Mouse (Mus musculus) neural tube, embryonic 14.5 days (tissue): ENCODE data around the gene Slc25a34. TPM values are rescaled to one million over a fixed set of nuclear protein-coding genes. Genes with fewer than 3 reads are reported as not detected.

Experiments
- ATAC-seq: fragments of 200-750 bp; cut with Nextera tagmentation; 2 replicates; pipeline ENCODE4 v1.8.0; 2017; ENCODE audit warnings: low read depth, mild to moderate bottlenecking, moderate TSS enrichment, moderate library complexity
- H3K27ac ChIP-seq: fragments of 300-500 bp; sonication (generic); 2 replicates; pipeline ENCODE4 v1.5.1; 2014; ENCODE audit warnings: low read depth, mild to moderate bottlenecking, control low read depth, low read length, moderate library complexity, mixed read lengths
- H3K27me3 ChIP-seq: fragments of 300-500 bp; sonication (generic); 2 replicates; pipeline ENCODE4 v1.6.1; 2014; ENCODE audit warnings: low read length; ENCODE audit not compliant: control insufficient read depth, insufficient read depth
- H3K36me3 ChIP-seq: fragments of 300-500 bp; sonication (generic); 2 replicates; pipeline ENCODE4 v1.6.1; 2014; ENCODE audit warnings: low read length, mixed read lengths; ENCODE audit not compliant: control insufficient read depth, insufficient read depth
- H3K4me1 ChIP-seq: fragments of 300-500 bp; sonication (generic); 2 replicates; pipeline ENCODE4 v1.6.1; 2014; ENCODE audit warnings: low read length; ENCODE audit not compliant: control insufficient read depth, insufficient read depth
- H3K4me2 ChIP-seq: fragments of 300-500 bp; sonication (generic); 2 replicates; pipeline ENCODE4 v1.6.1; 2014; ENCODE audit warnings: mild to moderate bottlenecking, low read depth, low read length, control low read depth
- H3K4me3 ChIP-seq: fragments of 300-500 bp; sonication (generic); 2 replicates; pipeline ENCODE4 v1.5.1; 2014; ENCODE audit warnings: low read depth, low read length, control low read depth, mixed read lengths
- H3K9ac ChIP-seq: fragments of 300-500 bp; sonication (generic); replicated peaks from 2 replicates; pipeline ENCODE4 v1.6.1; 2014; ENCODE audit warnings: low read depth, mild to moderate bottlenecking, control low read depth, low read length, mixed read lengths
- H3K9me3 ChIP-seq: fragments of 300-500 bp; sonication (generic); 2 replicates; pipeline ENCODE4 v1.6.1; 2016; ENCODE audit warnings: low read length; ENCODE audit not compliant: control insufficient read depth
- WGBS: fragments of 180-500 bp; shearing (Covaris S2); extraction: QIAGEN DNeasy Blood & Tissue Kit; methylation state at CpG from one replicate; pipeline ENCODE4 v1.1.7; 2014; 5-methylcytosine and 5-hydroxymethylcytosine counted together
- polyA plus RNA-seq: library from polyadenylated mRNA; unstranded; fragments of >200 nt; fragmentation: Nextera tagmentation; extraction: Ambion mirVana; gene quantifications from 2 replicates; pipeline ENCODE4 v1.2.1, GENCODE M21; 2014

The Slc25a34 gene
- polyA plus RNA-seq, 1 experiment from 2014 or later: not detected

GRCm38 (mm10) chr4:141659739-141660138 is 36.1 kb upstream of the Slc25a34 start:
- Histone ChIP-seq H3K9me3 (no peaks in the 10 kb centered on the region), H3K4me3 (no peak overlapping the region), H3K9ac (no peak overlapping the region), H3K27me3 (no peaks in the 10 kb centered on the region), H3K4me2 (no peak overlapping the region), H3K27ac (no peak overlapping the region), H3K4me1 (peaks cover 10% of the 10 kb centered on the region), H3K36me3 (peaks cover 4% of the 10 kb centered on the region)
- no peak for ATAC-seq
- 67% methylated on average over 4 of the region's 4 CpGs for WGBS

- 95% methylated on average over 6 of the region's 6 CpGs for WGBS
- no peak overlapping the region for H3K4me3 ChIP-seq
- no peak for ATAC-seq
- no peak overlapping the region for H3K27ac ChIP-seq
- no peak overlapping the region for H3K4me2 ChIP-seq
- H3K4me1 ChIP-seq: peaks cover 10% of the 10 kb centered on the region; the same call in 1 of the 2 replicates
- peaks cover 4% of the 10 kb centered on the region for H3K36me3 ChIP-seq
- no peaks in the 10 kb centered on the region for H3K9me3 ChIP-seq
- H3K27me3 ChIP-seq: no peaks in the 10 kb centered on the region
- no peak overlapping the region for H3K9ac ChIP-seq
Measured at GRCm38 (mm10) chr4:141658846-141659484, 35.3 kb upstream of the Slc25a34 start.

- H3K27me3 ChIP-seq: no peaks in the 10 kb centered on the region
- H3K9ac ChIP-seq: no peak overlapping the region
- 0 out of 2 replicates have a peak, but pooled peaks cover 4% of the 10 kb centered on the region for H3K4me1 ChIP-seq
- WGBS: 72% methylated on average over 8 of the region's 8 CpGs
- no peak overlapping the region for H3K4me3 ChIP-seq
- no peak for ATAC-seq
- peaks cover 4% of the 10 kb centered on the region for H3K36me3 ChIP-seq
- no peak overlapping the region for H3K27ac ChIP-seq
- no peaks in the 10 kb centered on the region for H3K9me3 ChIP-seq
- H3K4me2 ChIP-seq: no peak overlapping the region
Measured at GRCm38 (mm10) chr4:141656932-141657331, 33.3 kb upstream of the Slc25a34 start.

GRCm38 (mm10) chr4:141655908-141656608 is 32.4 kb upstream of the Slc25a34 start:
- H3K27ac ChIP-seq: no peak overlapping the region
- H3K4me3 ChIP-seq: no peak overlapping the region
- H3K4me2 ChIP-seq: no peak overlapping the region
- no peaks in the 10 kb centered on the region for H3K9me3 ChIP-seq
- H3K9ac ChIP-seq: no peak overlapping the region
- WGBS: 90% methylated on average over 12 of the region's 12 CpGs
- H3K4me1 ChIP-seq: 0 out of 2 replicates have a peak, but pooled peaks cover 4% of the 10 kb centered on the region
- ATAC-seq: no peak
- H3K36me3 ChIP-seq: peaks cover 4% of the 10 kb centered on the region
- H3K27me3 ChIP-seq: no peaks in the 10 kb centered on the region

- H3K4me2 ChIP-seq: no peak overlapping the region
- no peaks in the 10 kb centered on the region for H3K27me3 ChIP-seq
- H3K36me3 ChIP-seq: peaks cover 4% of the 10 kb centered on the region; the same call in 1 of the 2 replicates
- H3K4me1 ChIP-seq: peaks cover 6% of the 10 kb centered on the region; the same call in 1 of the 2 replicates
- H3K9me3 ChIP-seq: no peaks in the 10 kb centered on the region
- no peak overlapping the region for H3K4me3 ChIP-seq
- 84% methylated on average over 6 of the region's 6 CpGs for WGBS
- no peak for ATAC-seq
- H3K9ac ChIP-seq: no peak overlapping the region
- peak overlapping the region; percentile 34; the same call in 1 of the 2 replicates for H3K27ac ChIP-seq
Measured at GRCm38 (mm10) chr4:141654509-141654908, 30.9 kb upstream of the Slc25a34 start.

GRCm38 (mm10) chr4:141653813-141654212 is 30.2 kb upstream of the Slc25a34 start:
- H3K4me1 ChIP-seq: peaks cover 8% of the 10 kb centered on the region
- H3K9ac ChIP-seq: no peak overlapping the region
- H3K27ac ChIP-seq: peak overlapping the region; percentile 36; the same call in 1 of the 2 replicates
- H3K36me3 ChIP-seq: peaks cover 4% of the 10 kb centered on the region; the same call in 1 of the 2 replicates
- ATAC-seq: no peak
- no peaks in the 10 kb centered on the region for H3K9me3 ChIP-seq
- H3K27me3 ChIP-seq: no peaks in the 10 kb centered on the region
- no peak overlapping the region for H3K4me2 ChIP-seq
- 88% methylated on average over 13 of the region's 13 CpGs for WGBS
- no peak overlapping the region for H3K4me3 ChIP-seq

GRCm38 (mm10) chr4:141653044-141653443 is 29.4 kb upstream of the Slc25a34 start:
- 91% methylated on average over 8 of the region's 8 CpGs for WGBS
- H3K27me3 ChIP-seq: no peaks in the 10 kb centered on the region

GRCm38 (mm10) chr4:141651944-141652343 is 28.3 kb upstream of the Slc25a34 start:
- 83% methylated on average over 10 of the region's 10 CpGs for WGBS
- peaks cover 8% of the 10 kb centered on the region for H3K4me1 ChIP-seq

More at GRCm38 (mm10) chr4:141653044-141653443, 29.4 kb upstream of the Slc25a34 start:
- Histone ChIP-seq H3K4me2 (no peak overlapping the region), H3K4me3 (no peak overlapping the region), H3K9ac (no peak overlapping the region), H3K4me1 (peaks cover 8% of the 10 kb centered on the region), H3K9me3 (no peaks in the 10 kb centered on the region), H3K36me3 (peaks cover 4% of the 10 kb centered on the region; the same call in 1 of the 2 replicates), H3K27ac (no peak overlapping the region)
- ATAC-seq: no peak

GRCm38 (mm10) chr4:141651286-141651685 is 27.7 kb upstream of the Slc25a34 start:
- no peak for ATAC-seq
- Histone ChIP-seq H3K9me3 (no peaks in the 10 kb centered on the region), H3K4me3 (no peak overlapping the region), H3K27ac (no peak overlapping the region), H3K27me3 (no peaks in the 10 kb centered on the region), H3K36me3 (no peaks in the 10 kb centered on the region), H3K9ac (no peak overlapping the region), H3K4me1 (peaks cover 8% of the 10 kb centered on the region), H3K4me2 (no peak overlapping the region)
- 89% methylated on average over 6 of the region's 6 CpGs for WGBS

More at GRCm38 (mm10) chr4:141651944-141652343, 28.3 kb upstream of the Slc25a34 start:
- Histone ChIP-seq H3K27ac (no peak overlapping the region), H3K9me3 (no peaks in the 10 kb centered on the region), H3K36me3 (no peaks in the 10 kb centered on the region), H3K4me3 (no peak overlapping the region), H3K9ac (no peak overlapping the region), H3K27me3 (no peaks in the 10 kb centered on the region), H3K4me2 (no peak overlapping the region)
- no peak; the same call in 1 of the 2 replicates for ATAC-seq
